Mouse (Mus musculus) heart, postnatal 0 days (tissue): ENCODE results near the gene Anxa3. TPM values are rescaled to one million over a fixed set of nuclear protein-coding genes. Genes with fewer than 3 reads are reported as not detected.

ENCODE experiments used
- ATAC-seq: fragments of 200-750 bp; cut with Nextera tagmentation; 2 replicates; pipeline ENCODE4 v1.8.0; 2017; ENCODE audit warnings: low read depth, moderate number of reproducible peaks, moderate library complexity; ENCODE audit not compliant: insufficient read depth
- DNase-seq: peaks from one replicate; pipeline ENCODE4 v3.0.0-alpha.2; 2016; ENCODE audit warnings: low spot score
- H3K27ac ChIP-seq: fragments of 300-500 bp; sonication (generic); 2 replicates; pipeline ENCODE4 v1.5.1; 2014; ENCODE audit warnings: low read depth, mild to moderate bottlenecking
- H3K27me3 ChIP-seq: fragments of 300-500 bp; sonication (generic); 2 replicates; pipeline ENCODE4 v1.6.1; 2014; ENCODE audit warnings: low read length, mixed read lengths; ENCODE audit not compliant: control insufficient read depth, insufficient read depth
- H3K36me3 ChIP-seq: fragments of 300-500 bp; sonication (generic); replicated peaks from 2 replicates; pipeline ENCODE4 v1.6.1; 2014; ENCODE audit warnings: low read length, mixed read lengths; ENCODE audit not compliant: control insufficient read depth, insufficient read depth
- H3K4me1 ChIP-seq: fragments of 300-500 bp; sonication (generic); 2 replicates; pipeline ENCODE4 v1.6.1; 2014; ENCODE audit warnings: antibody characterized with exemption; ENCODE audit not compliant: control insufficient read depth, insufficient read depth
- H3K4me2 ChIP-seq: fragments of 300-500 bp; sonication (generic); 2 replicates; pipeline ENCODE4 v1.6.1; 2014; ENCODE audit warnings: low read depth, mild to moderate bottlenecking, low read length, moderate library complexity
- H3K4me3 ChIP-seq: fragments of 300-500 bp; sonication (generic); 2 replicates; pipeline ENCODE4 v1.5.1; 2014; ENCODE audit warnings: low read depth, low read length
- H3K9ac ChIP-seq: fragments of 300-500 bp; sonication (generic); replicated peaks from 2 replicates; pipeline ENCODE4 v1.6.1; 2014; ENCODE audit warnings: low read depth, low read length, mixed read lengths
- H3K9me3 ChIP-seq: fragments of 300-500 bp; sonication (generic); replicated peaks from 2 replicates; pipeline ENCODE4 v1.6.1; 2016; ENCODE audit warnings: low read length; ENCODE audit not compliant: control insufficient read depth
- CTCF ChIP-seq: IDR thresholded peaks from 2 replicates; pipeline ENCODE4 v1.5.1; 2016; ENCODE audit warnings: antibody characterized with exemption, control low read depth, low read depth
- EP300 ChIP-seq: IDR thresholded peaks from 2 replicates; pipeline ENCODE4 v1.6.1; 2016; ENCODE audit warnings: antibody characterized with exemption, low read depth
- WGBS: fragments of 180-500 bp; shearing (Covaris S2); extraction: QIAGEN DNeasy Blood & Tissue Kit; methylation state at CpG from one replicate; pipeline ENCODE4 v1.1.7; 2014; 5-methylcytosine and 5-hydroxymethylcytosine counted together
- polyA plus RNA-seq: library from polyadenylated mRNA; unstranded; fragments of >200 nt; fragmentation: Nextera tagmentation; extraction: Ambion mirVana; gene quantifications from 2 replicates; pipeline ENCODE4 v1.2.1, GENCODE M21; 2015
- total RNA-seq: library from RNA; depleted of rRNA; stranded (reverse); fragments of >200 nt; gene quantifications from 2 replicates; pipeline ENCODE4 v1.2.3, GENCODE M21; 2014; ENCODE audit warnings: low replicate concordance

The Anxa3 gene
- total and polyA plus RNA-seq, 2 experiments from 2014 or later: 42.0 to 50.3 TPM

DNA sequence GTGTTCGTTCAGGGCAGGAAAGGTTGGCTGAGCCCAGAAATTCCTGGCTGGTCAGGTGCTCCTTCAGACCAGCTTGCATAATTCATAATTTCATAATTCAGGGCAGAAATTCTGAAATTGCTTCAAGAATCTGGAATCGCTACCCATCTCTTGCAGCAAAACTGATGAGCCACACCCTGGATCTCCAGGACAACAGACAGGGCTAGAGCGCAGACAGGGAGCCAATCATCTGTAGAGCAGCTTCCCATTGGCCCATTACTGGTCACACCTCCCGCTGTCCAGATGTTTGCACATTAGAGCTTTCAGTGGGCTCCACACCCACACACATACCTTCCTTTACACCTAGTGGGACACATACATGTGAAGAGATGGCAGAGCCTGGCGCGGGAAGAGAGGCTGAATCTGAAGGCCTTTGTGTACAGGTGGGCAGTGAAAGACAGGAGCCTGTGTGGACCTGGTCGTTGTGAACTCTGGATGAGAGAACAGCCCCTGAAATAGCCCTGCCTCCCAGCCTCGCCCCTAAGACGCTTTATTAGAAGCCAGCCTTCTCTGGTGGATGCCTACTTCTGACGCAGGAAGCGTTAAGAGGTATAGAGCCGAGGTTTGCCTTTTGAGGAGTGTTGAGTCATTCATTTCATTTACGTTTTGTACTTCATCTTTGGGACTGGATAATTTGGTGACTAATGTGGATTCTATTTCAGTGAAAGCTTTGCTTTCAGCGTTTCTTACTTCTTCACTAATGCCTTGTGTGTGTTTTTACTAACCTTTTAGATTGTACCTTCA, 9.4 kb upstream of the Anxa3 start:
- 80% methylated on average over 14 of the region's 14 CpGs for WGBS
- TF ChIP-seq CTCF (no peak), EP300 (no peak)
- Histone ChIP-seq H3K9ac (no peak overlapping the region), H3K27ac (no peak overlapping the region), H3K4me3 (no peak overlapping the region), H3K4me1 (no peaks in the 10 kb centered on the region), H3K27me3 (no peaks in the 10 kb centered on the region), H3K4me2 (no peak overlapping the region), H3K9me3 (no peaks in the 10 kb centered on the region), H3K36me3 (0 out of 2 replicates have a peak, but pooled peaks cover 12% of the 10 kb centered on the region)
- no peak for DNase-seq
- no peak for ATAC-seq

DNA sequence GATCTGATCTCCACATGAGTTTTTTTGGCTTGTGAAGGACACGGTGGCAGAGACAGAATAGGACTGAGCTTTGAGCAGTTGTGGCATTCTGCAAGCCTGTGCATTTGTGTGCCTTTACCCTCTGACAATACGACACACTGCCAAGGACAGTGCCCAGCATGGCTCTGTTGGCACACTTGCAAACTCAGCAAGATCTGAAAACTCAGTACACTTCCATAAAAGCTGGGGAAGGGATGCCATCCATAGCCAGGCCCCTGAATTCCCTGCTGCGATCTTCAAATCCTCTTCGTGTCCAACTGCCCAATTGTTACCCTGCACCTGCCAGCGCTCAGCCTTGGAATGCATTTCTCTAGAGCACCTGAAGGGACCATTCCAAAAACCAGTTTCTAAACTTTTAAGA, 8.0 kb upstream of the Anxa3 start:
- no peak overlapping the region for H3K9ac ChIP-seq
- no peak overlapping the region for H3K27ac ChIP-seq
- no peaks in the 10 kb centered on the region for H3K4me1 ChIP-seq
- H3K4me3 ChIP-seq: no peak overlapping the region
- 87% methylated on average over 5 of the region's 5 CpGs for WGBS
- TF ChIP-seq EP300 (no peak), CTCF (no peak)
- no peak for DNase-seq
- H3K27me3 ChIP-seq: no peaks in the 10 kb centered on the region
- H3K9me3 ChIP-seq: no peaks in the 10 kb centered on the region
- ATAC-seq: no peak
- H3K36me3 ChIP-seq: 0 out of 2 replicates have a peak, but pooled peaks cover 12% of the 10 kb centered on the region
- H3K4me2 ChIP-seq: no peak overlapping the region

DNA sequence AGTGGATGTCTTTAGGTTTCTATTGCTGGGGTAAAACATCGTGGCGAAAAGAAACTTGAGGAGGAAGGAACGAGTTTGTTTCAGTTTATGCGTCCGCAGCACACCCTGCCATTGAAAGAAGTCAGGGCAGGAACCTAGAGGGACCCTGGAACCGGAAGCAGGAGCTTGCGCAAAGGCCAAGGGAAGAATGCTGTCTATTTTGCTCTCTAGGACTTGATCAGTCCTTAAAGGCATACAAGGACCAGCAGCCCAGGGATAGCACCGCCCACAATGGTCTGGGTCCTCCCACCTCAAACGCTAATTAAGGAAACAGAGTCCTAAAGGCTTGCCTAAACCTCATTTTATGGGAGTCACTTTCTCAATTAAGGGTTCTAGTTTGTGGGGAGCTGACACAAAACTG, 717 bp upstream of the Anxa3 start:
- Histone ChIP-seq H3K27me3 (no peaks in the 10 kb centered on the region), H3K9me3 (no peaks in the 10 kb centered on the region), H3K27ac (no peak overlapping the region; the same call in 1 of the 2 replicates), H3K4me3 (peak overlapping the region; percentile 69; the same call in 1 of the 2 replicates), H3K9ac (no peak overlapping the region), H3K4me1 (no peaks in the 10 kb centered on the region), H3K4me2 (peak overlapping the region; percentile 81), H3K36me3 (no peaks in the 10 kb centered on the region)
- DNase-seq (no peak), ATAC-seq (no peak)
- WGBS: 46% methylated on average over 9 of the region's 9 CpGs
- TF ChIP-seq EP300: no peak
- TF ChIP-seq CTCF: no peak

DNA sequence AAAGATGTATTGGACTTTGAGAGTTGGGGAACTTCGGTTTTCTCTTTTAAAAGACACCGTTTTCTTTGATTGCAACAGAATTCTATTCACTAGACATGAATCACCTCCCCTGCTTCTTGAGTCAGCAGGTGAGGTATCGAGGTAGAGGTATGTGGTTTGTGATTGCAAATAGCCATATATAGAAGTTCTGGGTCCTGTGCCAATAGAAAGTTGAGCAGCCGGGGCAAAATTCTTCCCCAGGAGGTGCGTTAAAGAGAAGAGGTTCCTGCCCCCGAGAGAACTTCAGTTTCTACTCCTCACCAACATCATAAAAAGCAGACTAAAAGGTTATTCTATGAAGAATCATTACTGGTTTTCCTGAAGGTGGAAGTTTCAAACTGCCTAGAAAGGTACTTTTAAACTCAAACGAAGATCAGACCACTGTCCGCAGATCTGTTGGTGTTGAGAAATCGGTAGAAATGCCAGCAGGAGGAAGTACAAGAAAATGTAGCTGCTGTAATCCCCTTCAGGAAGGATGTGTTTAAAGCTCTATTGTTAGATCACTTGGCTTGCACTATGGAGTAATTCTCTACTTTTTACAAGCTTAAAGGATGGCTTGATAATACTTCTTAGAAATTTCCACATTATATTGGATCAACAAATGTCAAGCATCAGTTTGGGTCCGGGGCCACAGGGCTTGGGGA, 955 bp downstream of the Anxa3 start:
- TF ChIP-seq EP300: no peak
- no peak for TF ChIP-seq CTCF
- 29% methylated on average over 10 of the region's 10 CpGs for WGBS
- DNase-seq (no peak), ATAC-seq (no peak)
- Histone ChIP-seq H3K9me3 (no peaks in the 10 kb centered on the region), H3K36me3 (0 out of 2 replicates have a peak, but pooled peaks cover 4% of the 10 kb centered on the region), H3K27ac (peak overlapping the region; percentile 67), H3K4me3 (peak overlapping the region; percentile 69), H3K9ac (peak overlapping the region; percentile 64), H3K4me2 (peak overlapping the region; percentile 81), H3K4me1 (no peaks in the 10 kb centered on the region), H3K27me3 (no peaks in the 10 kb centered on the region)

DNA sequence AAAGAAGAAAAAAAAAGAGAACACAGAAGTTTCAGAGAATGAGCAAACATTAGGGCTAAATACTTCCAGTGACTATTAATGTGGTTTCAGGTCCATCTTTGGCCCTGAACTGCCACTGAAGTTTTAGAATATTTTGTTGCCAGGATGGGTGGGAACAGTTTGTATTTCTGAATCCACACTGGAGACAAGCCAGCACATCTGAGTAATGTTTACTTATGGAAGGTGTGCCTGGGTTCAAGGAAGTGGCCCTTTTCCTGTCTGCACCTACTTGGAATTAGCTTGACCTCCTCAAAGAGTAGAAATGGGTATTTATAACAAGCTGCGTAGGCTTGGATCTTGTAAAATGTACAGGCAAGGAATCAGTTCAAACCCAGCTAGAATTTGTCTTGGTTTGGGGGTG, 2.6 kb downstream of the Anxa3 start:
- Histone ChIP-seq H3K9me3 (no peaks in the 10 kb centered on the region), H3K4me2 (no peak overlapping the region; the same call in 1 of the 2 replicates), H3K9ac (no peak overlapping the region), H3K4me3 (no peak overlapping the region), H3K36me3 (0 out of 2 replicates have a peak, but pooled peaks cover 4% of the 10 kb centered on the region), H3K27ac (no peak overlapping the region), H3K4me1 (no peaks in the 10 kb centered on the region), H3K27me3 (no peaks in the 10 kb centered on the region)
- ATAC-seq (no peak), DNase-seq (no peak)
- 69% methylated on average over 1 of the region's 1 CpGs for WGBS
- TF ChIP-seq EP300: no peak
- TF ChIP-seq CTCF: no peak
